Mouse (Mus musculus) urinary bladder, postnatal 14 days (tissue): ENCODE measurements at regions not wholly inside any gene's neighbourhood (a gene's known extent, or its start where the extent isn't known, plus 50 kb on each side); places are given as distances from the start of the nearest gene placed in this dataset.

Source experiments
- DNase-seq: peaks from one replicate; pipeline ENCODE4 v3.0.0; 2021; ENCODE audit warnings: low spot score

DNA sequence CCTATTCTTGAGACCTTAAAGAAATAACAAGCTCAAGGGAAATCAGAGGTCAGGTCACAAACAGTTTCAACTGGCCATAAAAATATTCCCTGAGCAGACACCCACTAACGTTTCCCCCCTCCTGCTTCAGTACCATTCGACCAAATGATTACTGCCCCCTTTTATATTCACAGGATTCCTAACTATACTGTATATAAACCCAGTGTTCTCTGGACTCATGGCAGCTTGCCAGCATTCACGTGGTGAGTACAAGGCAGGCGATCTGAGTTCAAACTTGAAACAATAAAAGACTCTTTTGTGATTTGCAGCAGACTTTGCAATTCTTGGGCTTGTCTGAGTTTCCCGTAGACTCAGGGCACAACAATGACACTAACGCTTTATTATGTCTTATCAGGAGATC lies 989.0 kb upstream of the H2afb3 start:
- no peak for DNase-seq

DNA sequence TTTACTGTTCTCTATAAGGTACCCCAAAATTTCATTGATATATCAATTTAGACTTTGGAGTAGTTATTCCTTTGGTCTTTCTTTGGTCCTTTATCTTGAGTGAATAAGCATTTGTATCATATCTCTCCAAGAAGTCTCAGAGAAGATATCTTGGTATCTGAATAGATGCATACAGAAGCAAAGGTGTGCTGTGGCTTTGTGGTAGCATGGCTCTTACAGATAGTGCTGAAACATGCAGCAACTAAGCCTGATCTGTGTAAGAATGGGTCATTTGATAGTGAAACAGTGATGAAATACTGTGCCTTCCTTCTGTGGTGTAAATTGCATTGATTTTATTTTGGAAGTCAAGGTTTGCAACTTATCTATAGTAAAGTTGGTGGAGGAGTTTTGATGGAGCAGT lies 978.3 kb upstream of the H2afb3 start:
- no peak for DNase-seq

DNA sequence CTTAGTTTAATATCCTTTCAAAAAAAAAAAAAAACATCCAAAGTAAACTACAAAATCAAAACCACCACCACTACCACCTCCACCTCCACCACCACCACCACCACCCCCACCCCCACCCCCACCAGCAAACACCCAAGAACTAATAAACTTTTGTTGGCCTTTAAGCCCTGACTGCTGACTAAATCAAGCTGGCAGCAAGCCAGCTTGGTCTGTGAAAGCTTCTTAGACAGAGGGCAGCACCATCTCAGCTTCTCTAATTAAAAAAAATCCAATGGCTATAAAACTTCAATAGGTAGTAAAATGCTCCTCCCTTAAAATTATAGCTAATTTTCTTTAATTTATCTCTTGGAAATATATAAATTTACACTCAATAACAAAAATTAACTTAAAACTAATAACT lies 957.2 kb upstream of the H2afb3 start:
- DNase-seq, result no peak

DNA sequence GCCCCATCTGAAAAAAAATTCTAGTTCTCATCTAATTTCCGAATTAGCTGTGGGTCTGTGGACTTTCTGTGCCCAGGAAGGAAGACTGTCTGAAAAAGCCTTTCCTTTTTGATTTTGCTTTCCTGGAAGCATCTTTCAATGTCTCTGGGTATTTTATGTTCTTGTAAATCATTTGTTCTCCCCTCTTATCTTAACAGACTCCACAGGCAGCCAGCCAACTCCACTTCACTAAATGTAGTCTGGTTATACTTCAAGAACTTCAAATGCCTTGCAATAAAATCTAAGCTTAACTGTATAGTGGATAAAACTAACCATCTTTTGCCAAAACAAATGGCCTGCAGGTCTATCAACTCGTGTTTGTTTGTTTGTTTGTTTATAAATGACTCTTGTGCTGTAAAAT lies 956.7 kb upstream of the H2afb3 start:
- peak; percentile 4 for DNase-seq

DNA sequence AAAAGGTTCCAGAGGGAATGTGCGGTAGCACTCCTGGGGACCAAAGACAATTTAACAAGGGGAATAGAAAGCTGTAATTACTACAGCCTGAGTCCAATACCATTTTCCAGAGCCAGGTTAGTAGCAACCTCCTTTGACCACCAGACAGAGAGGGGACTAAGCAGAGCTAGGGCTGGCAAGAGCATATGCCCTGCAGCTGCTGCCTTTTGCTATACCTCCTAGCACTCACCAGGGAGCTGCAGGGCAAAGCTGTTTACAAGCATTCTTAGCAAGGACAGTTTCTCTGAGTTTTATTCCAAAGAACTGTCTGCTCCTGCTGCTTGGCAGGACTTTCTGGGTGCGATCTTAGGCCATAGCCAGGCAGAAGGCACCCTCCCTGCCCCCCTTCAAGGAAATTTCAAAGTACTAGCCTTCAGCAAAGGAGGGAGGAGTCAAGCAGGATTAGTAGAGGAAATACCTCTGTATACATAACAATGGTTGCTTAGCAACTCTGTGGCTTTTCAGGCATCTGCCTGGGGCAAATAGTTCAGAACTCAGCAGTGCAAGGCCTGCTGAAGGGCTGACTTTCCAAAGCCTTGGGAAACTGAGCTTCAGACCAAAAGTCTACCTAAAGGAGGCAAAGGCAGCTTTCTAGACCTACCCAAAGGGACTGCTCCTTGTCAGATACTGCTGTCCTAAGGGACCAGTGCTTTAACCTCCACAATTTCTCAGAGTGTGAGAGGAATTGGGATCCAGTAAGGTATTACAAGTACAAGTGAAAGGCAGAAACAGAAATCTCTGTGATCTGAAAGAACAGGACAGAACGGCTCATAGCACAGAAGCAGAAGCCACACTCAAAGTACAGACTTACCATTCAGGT lies 919.5 kb upstream of the H2afb3 start:
- peak; percentile 3 for DNase-seq
